Mouse (Mus musculus) natural killer cell, adult 2 months (primary cell): ENCODE data around the gene Plekhh2.

ENCODE experiments used
- DNase-seq, 2 experiments: peaks; one replicate each; pipeline ENCODE4 v3.0.0; 2022; ENCODE audit warnings: low spot score in 2 of 2

Gene Plekhh2

DNA sequence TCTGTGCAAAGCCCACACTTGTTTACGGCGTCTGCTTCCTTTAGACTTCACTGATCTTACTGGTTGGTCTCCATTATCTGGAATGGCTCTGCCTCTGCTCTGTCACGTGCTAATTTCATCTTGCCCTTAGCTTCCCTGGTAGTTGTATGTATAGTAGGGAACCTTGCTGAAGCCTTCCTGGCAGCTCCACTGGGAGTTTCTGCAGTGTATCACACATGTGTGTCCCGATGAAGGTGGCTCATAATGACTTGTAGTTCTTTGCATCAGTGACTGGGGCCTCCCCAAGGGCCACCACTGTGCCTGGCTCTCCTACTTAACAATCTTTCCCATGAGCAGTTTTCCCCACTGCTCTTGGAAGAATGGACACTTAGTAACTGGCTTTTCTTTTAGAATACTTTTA, 96.9 kb downstream of the Plekhh2 start:
- no peak for DNase-seq

- no peak for DNase-seq
Observed at GRCm38 (mm10) chr17:84611500-84611899, 99.8 kb downstream of the Plekhh2 start.

DNA sequence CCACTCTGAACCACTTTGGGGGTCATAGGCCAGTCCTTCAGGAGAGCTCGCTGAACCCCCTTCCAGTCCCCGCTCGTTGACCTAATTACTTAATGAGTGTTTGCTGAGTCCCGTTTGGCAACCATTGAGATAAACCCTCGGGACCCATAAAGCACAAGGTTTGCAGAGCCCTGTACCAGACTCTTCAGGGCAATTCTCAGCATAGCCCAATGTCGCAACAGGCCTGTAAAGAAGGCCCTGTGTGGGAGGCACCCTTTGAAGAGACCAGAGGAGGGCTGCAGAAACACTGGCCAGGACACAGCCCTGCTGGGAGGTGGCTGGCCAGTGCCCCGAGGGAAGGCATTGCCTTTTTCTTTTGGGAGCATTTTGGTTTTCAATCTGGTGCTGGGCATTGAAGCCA, 100.3 kb downstream of the Plekhh2 start:
- DNase-seq: no peak

DNA sequence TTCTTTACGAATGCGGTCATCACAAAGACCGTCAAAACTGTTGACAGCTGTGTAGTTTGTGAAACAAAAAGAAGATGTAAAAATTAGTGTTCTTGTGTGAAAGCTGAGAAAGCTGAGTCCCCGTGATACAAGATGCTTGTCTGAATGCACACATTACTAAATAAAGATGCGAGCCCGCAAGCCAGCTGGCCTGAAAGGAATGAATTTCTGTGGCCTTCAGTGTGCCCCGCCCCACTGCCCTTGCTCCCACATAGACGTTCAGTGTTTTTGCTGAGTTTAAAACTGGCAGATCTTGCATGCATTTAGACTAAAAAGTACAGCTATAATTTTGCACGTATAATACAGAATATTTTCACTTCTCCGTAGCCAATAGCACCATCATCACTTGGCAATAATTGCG, 104.1 kb downstream of the Plekhh2 start:
- no peak for DNase-seq

DNA sequence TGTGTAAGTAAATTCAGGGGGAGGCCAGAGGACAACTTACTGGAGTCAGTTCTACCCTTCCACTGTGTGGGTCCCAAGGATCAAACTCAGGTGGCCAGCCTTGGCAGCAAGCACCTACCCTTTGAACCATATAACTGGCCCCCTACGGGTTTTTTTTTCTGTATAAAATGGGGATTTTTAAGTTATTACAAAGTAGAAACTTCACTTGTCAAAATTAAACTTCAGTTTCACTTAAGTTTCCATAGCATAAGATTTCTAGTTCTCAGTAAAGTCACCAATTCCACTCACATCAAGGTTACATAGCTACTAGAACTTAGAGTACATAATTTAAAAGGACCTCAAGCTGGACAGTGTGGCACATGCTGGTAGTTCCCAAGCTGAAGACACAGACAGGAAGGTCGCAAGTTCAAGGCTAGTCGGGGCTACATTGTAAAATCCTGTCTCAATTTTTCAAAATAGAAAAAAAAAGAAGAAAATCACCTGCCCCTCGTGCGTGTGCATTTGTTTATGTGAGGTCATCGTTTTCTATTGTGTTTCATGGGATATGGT, 104.9 kb downstream of the Plekhh2 start:
- DNase-seq: no peak

GRCm38 (mm10) chr17:84617953-84618352, 106.3 kb downstream of the Plekhh2 start:
- no peak for DNase-seq

DNA sequence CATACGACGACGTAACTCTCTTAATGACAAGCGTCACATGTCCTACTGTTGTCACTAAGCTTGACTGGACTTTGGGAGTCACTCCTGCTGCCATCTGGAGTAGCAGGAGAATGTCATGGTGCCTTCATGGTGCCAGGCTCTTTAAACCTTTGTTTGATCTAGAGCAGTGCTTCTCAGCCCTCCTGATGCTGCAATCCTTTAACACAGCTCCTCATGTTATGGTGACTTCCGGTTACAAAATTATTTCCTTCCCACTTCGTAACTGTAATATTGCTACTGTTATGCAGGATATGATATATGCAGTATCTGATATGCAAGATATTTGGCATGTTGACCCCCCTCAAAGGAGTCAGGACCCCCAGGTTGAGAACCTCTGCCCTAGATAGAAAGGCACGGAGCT, 107.4 kb downstream of the Plekhh2 start:
- DNase-seq: no peak

DNA sequence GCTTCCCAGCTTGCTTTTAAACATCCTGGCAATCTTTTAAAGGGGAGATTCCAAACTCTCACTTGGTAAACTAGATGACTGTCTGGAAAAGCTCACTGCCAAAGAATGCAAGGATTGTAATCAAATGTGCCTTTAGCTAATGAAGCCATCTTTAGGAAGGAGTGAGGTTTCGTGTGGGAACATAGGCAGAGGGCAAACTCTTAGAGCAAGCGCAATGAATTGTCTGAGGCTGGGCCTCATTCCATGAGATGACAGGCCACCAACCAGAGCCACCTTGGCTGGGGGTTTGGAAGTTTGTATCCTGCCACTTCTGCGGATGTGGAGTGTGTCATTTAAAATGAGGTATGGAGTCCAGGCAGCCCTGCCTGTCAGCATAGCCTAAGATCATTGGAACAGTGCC, 108.4 kb downstream of the Plekhh2 start:
- DNase-seq: no peak

- no peak for DNase-seq
Observed at GRCm38 (mm10) chr17:84620610-84621009, 108.9 kb downstream of the Plekhh2 start.

DNA sequence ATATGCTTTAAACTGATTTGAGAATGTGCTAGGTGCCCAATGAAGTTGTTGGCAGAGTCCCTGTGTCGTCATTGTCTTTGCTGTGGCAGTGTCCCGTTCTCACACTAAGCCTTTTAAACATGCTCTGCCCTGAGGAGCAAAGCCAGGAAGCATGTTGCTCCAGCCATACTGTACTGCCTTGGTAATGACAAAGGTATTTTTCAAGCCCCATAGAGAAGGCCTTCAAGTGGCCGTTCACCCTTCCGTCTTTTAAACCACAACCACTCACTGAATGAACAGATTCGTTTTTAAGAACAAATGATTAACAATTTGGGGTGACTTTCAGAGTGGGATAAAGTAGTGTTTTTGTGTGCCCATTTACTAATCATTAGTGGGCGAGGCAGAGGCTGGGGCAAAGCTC, 109.5 kb downstream of the Plekhh2 start:
- DNase-seq: no peak

DNA sequence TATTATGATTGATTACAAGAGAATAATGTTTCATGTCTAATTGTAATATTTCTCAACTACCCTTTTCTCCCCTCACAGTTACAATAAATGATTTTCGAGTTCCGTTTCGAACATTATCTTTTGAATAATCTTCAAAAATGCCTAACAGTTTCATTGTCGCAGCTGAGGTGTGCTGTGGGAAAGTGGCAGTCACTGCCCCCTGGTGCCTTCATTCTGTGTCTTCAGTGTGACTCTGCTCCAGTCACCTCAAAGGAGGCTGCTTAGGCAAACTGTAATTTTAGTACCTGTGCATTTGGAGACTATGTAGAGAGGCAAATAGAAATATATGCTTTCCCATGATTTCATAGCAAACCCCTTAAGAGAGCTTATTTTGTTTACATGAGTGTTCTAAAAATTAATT, 110.3 kb downstream of the Plekhh2 start:
- no peak for DNase-seq

GRCm38 (mm10) chr17:84622873-84623272, 111.2 kb downstream of the Plekhh2 start:
- no peak for DNase-seq

- DNase-seq: peak; percentile 72 to 79
Observed at GRCm38 (mm10) chr17:84626276-84626856, 114.7 kb downstream of the Plekhh2 start, which contains the start of gene Dync2li1. Gene Dync2li1, plus strand, starts transcription at chr17:84626496.

GRCm38 (mm10) chr17:84626857-84627305, 115.2 kb downstream of the Plekhh2 start:
- no peak for DNase-seq

- DNase-seq: no peak
Observed at GRCm38 (mm10) chr17:84627721-84628120, 116.0 kb downstream of the Plekhh2 start.

DNA sequence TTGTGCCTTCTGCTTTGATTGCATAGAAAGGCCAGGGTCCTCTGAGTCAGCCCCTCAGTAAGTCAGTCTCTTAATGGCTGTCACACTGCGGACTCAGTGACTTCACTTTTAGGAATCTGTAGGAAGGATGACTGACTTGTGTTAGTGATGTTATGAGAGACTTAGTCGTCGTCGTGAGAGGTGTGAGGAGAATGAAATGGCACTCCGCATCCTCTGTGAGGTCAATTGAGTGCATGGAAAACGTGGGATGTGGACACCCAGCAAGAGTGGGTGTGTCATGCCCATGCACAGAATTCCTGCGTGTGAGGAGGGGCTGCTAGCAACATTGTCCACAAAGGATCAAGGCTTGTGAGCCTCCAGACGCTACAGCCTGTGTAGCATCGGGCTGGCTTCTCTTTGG, 116.9 kb downstream of the Plekhh2 start:
- DNase-seq: no peak

DNA sequence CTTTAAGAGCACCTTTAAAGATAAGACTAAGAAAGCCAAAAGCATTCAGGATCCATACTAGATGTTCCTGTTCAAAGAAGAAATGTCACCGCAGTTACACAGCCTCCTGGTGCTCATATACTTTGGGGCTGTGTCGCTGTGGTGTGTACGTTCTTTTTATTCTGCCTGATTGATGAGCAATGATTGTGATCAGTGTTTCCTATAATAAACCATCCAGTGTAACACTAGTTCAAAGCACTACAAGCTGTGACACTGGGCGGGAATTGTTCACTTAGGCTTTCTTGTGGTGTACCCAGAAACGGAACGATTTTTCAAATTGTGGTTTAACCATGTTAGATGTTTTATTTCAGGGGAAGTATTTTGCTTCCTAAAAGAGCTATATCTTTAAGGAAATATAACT, 120.1 kb downstream of the Plekhh2 start:
- no peak for DNase-seq

GRCm38 (mm10) chr17:84633443-84633842, 121.7 kb downstream of the Plekhh2 start:
- peak; percentile 29 to 56 for DNase-seq

GRCm38 (mm10) chr17:84636328-84636727, 124.6 kb downstream of the Plekhh2 start:
- no peak for DNase-seq

DNA sequence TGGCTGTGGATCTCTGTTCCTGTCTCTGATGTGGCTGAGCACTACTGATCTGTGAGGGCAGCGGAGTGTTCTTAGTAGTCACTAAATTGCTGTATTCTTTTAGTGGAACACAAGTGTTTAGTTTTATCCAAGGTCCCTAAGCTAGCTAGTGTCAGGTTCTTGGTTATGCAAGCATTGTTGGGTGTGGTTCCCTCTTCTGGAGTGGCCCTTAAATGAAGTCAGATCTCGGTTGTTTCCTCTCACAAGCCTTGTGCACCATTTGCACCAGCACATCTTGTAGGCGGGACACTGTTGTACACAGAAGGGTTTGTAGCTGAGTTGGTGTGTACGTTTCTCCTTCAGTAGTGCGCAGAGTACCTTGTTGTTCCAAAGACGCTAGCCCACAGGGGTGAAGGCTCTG, 126.3 kb downstream of the Plekhh2 start:
- no peak for DNase-seq

- DNase-seq: no peak
Observed at GRCm38 (mm10) chr17:84639796-84640378, 128.2 kb downstream of the Plekhh2 start.

DNA sequence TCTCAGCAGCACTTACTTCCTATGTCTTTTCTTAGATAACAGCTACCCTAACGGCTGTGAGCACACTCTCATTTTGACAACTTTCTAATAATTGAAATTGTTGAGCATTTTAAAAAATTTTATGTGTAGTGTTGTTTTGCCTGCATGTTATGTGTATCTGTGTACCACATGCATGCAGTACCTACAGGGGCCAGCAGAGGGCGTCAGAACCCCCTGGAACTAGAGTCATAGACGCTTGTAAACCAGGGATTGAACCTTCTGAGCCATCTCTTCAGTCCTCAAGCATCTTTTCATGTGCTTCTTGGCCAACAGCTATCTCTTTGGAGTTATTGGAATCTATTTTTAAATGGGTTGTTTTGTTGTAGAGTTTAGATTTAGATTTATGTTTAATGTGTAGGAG, 130.2 kb downstream of the Plekhh2 start:
- DNase-seq: peak; percentile 27 to 41

- DNase-seq: no peak
Observed at GRCm38 (mm10) chr17:84642324-84642723, 130.6 kb downstream of the Plekhh2 start.
